Mouse (Mus musculus): ENCODE results near the gene Dkk3. TPM values are rescaled to one million over a fixed set of nuclear protein-coding genes. Genes with fewer than 3 reads are reported as not detected.

Gene Dkk3
- polyA plus RNA-seq, 1 experiment from 2014 or later = 32.0 TPM

- DNase-seq (ENCODE audit: low spot score) (no peak), ATAC-seq (ENCODE audit: low FRiP score) (no peak)
- Histone ChIP-seq H3K27me3 (ENCODE audit: control insufficient read depth, insufficient read depth, low read length) (no peaks in the 10 kb centered on the region), H3K27ac (no peak overlapping the region), H3K4me1 (replicated peaks; ENCODE audit: control insufficient read depth, insufficient read depth, low read length) (no peaks in the 10 kb centered on the region), H3K9me3 (ENCODE audit: control insufficient read depth, low read length) (no peaks in the 10 kb centered on the region), H3K9ac (no peak overlapping the region), H3K4me2 (replicated peaks) (no peak overlapping the region), H3K4me3 (replicated peaks; ENCODE audit: low read length) (no peak overlapping the region), H3K36me3 (replicated peaks; ENCODE audit: control insufficient read depth, insufficient read depth) (no peaks in the 10 kb centered on the region)
- WGBS = 84% methylated on average over 5 of the region's 5 CpGs
Observed at GRCm38 (mm10) chr7:112194286-112194685, 35.4 kb upstream of the Dkk3 start.

DNA sequence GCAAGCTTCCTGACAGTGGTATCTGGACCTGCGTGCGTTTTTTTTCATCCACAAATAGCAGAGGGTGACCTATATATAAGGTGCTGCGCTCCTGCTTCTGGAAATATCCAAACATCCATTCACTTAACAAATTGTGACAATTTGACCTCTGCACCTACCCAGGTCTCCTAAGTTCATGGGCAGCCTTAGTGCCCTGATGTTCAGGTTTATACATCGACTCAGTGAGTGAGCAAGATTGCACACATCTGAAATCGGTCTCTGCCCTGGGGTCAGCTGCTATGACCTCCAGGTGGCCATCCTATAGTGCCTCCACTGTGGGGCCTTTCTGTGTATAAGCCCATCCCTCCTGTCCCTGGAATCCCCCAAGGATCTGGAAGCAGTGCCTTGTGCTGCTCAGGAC lies 33.9 kb upstream of the Dkk3 start:
- 94% methylated on average over 5 of the region's 5 CpGs for WGBS
- Histone ChIP-seq H3K36me3 (replicated peaks; ENCODE audit: control insufficient read depth, insufficient read depth) (no peaks in the 10 kb centered on the region), H3K9ac (no peak overlapping the region), H3K9me3 (ENCODE audit: control insufficient read depth, low read length) (no peaks in the 10 kb centered on the region), H3K4me2 (replicated peaks) (no peak overlapping the region), H3K4me1 (replicated peaks; ENCODE audit: control insufficient read depth, insufficient read depth, low read length) (no peaks in the 10 kb centered on the region), H3K4me3 (replicated peaks; ENCODE audit: low read length) (no peak overlapping the region), H3K27me3 (ENCODE audit: control insufficient read depth, insufficient read depth, low read length) (no peaks in the 10 kb centered on the region), H3K27ac (no peak overlapping the region)
- no peak for ATAC-seq (ENCODE audit: low FRiP score)
- DNase-seq (ENCODE audit: low spot score) = no peak

GRCm38 (mm10) chr7:112192237-112192636 lies 33.4 kb upstream of the Dkk3 start:
- no peaks in the 10 kb centered on the region for H3K4me1 ChIP-seq (replicated peaks; ENCODE audit: control insufficient read depth, insufficient read depth, low read length)
- H3K9me3 ChIP-seq (ENCODE audit: control insufficient read depth, low read length) = no peaks in the 10 kb centered on the region
- no peak overlapping the region for H3K4me3 ChIP-seq (replicated peaks; ENCODE audit: low read length)
- H3K27ac ChIP-seq = no peak overlapping the region
- H3K27me3 ChIP-seq (ENCODE audit: control insufficient read depth, insufficient read depth, low read length) = no peaks in the 10 kb centered on the region
- WGBS = 79% methylated on average over 4 of the region's 4 CpGs
- no peaks in the 10 kb centered on the region for H3K36me3 ChIP-seq (replicated peaks; ENCODE audit: control insufficient read depth, insufficient read depth)
- H3K9ac ChIP-seq = no peak overlapping the region
- ATAC-seq (ENCODE audit: low FRiP score) = no peak
- DNase-seq (ENCODE audit: low spot score) = no peak
- no peak overlapping the region for H3K4me2 ChIP-seq (replicated peaks)

GRCm38 (mm10) chr7:112187536-112188459 lies 28.9 kb upstream of the Dkk3 start:
- Histone ChIP-seq H3K9ac (no peak overlapping the region), H3K27ac (no peak overlapping the region)

DNA sequence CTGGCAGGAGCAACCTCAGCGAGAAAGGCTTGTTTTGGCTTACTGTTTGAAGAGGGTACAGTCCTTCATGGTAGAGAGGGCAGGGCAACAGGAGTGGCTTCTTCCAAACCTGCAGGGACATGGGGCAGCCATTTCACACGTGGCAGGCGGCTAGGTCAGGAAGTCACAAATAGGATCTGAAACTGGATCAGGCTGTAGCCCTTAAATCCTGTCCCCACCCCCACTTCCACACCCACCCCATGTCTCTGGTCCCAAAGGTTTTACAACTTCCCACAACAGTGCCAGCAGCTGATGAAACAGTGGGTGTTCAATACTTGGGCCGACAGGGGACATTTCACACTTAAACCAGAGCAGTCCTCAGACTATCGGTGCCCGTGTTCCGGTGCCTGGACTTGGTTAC lies 28.0 kb upstream of the Dkk3 start:
- no peaks in the 10 kb centered on the region for H3K27me3 ChIP-seq (ENCODE audit: control insufficient read depth, insufficient read depth, low read length)
- H3K36me3 ChIP-seq (replicated peaks; ENCODE audit: control insufficient read depth, insufficient read depth) = no peaks in the 10 kb centered on the region
- no peak overlapping the region for H3K4me3 ChIP-seq (replicated peaks; ENCODE audit: low read length)
- ATAC-seq (ENCODE audit: low FRiP score) (no peak), DNase-seq (ENCODE audit: low spot score) (no peak)
- H3K9ac ChIP-seq = no peak overlapping the region
- 89% methylated on average over 7 of the region's 7 CpGs for WGBS
- H3K9me3 ChIP-seq (ENCODE audit: control insufficient read depth, low read length) = no peaks in the 10 kb centered on the region
- no peak overlapping the region for H3K27ac ChIP-seq
- no peaks in the 10 kb centered on the region for H3K4me1 ChIP-seq (replicated peaks; ENCODE audit: control insufficient read depth, insufficient read depth, low read length)
- H3K4me2 ChIP-seq (replicated peaks) = no peak overlapping the region

More at GRCm38 (mm10) chr7:112187536-112188459, 28.9 kb upstream of the Dkk3 start:
- no peak for ATAC-seq (ENCODE audit: low FRiP score)
- H3K27me3 ChIP-seq (ENCODE audit: control insufficient read depth, insufficient read depth, low read length) = no peaks in the 10 kb centered on the region
- H3K9me3 ChIP-seq (ENCODE audit: control insufficient read depth, low read length) = no peaks in the 10 kb centered on the region
- WGBS = 74% methylated on average over 13 of the region's 13 CpGs
- H3K4me2 ChIP-seq (replicated peaks) = no peak overlapping the region
- DNase-seq (ENCODE audit: low spot score) = no peak
- no peaks in the 10 kb centered on the region for H3K36me3 ChIP-seq (replicated peaks; ENCODE audit: control insufficient read depth, insufficient read depth)
- no peaks in the 10 kb centered on the region for H3K4me1 ChIP-seq (replicated peaks; ENCODE audit: control insufficient read depth, insufficient read depth, low read length)
- H3K4me3 ChIP-seq (replicated peaks; ENCODE audit: low read length) = no peak overlapping the region

GRCm38 (mm10) chr7:112185226-112185745 lies 26.4 kb upstream of the Dkk3 start:
- no peak overlapping the region for H3K4me3 ChIP-seq (replicated peaks; ENCODE audit: low read length)
- no peaks in the 10 kb centered on the region for H3K27me3 ChIP-seq (ENCODE audit: control insufficient read depth, insufficient read depth, low read length)
- H3K36me3 ChIP-seq (replicated peaks; ENCODE audit: control insufficient read depth, insufficient read depth) = no peaks in the 10 kb centered on the region
- 65% methylated on average over 9 of the region's 9 CpGs for WGBS
- no peak overlapping the region for H3K9ac ChIP-seq
- no peak for DNase-seq (ENCODE audit: low spot score)
- no peaks in the 10 kb centered on the region for H3K9me3 ChIP-seq (ENCODE audit: control insufficient read depth, low read length)
- H3K4me2 ChIP-seq (replicated peaks) = no peak overlapping the region
- H3K4me1 ChIP-seq (replicated peaks; ENCODE audit: control insufficient read depth, insufficient read depth, low read length) = 0 out of 2 replicates have a peak, but pooled peaks cover 3% of the 10 kb centered on the region
- no peak for ATAC-seq (ENCODE audit: low FRiP score)
- H3K27ac ChIP-seq = no peak overlapping the region

- no peak for ATAC-seq (ENCODE audit: low FRiP score)
- no peak overlapping the region for H3K9ac ChIP-seq
- 0 out of 2 replicates have a peak, but pooled peaks cover 3% of the 10 kb centered on the region for H3K4me1 ChIP-seq (replicated peaks; ENCODE audit: control insufficient read depth, insufficient read depth, low read length)
- H3K4me2 ChIP-seq (replicated peaks) = no peak overlapping the region
- no peak for DNase-seq (ENCODE audit: low spot score)
- H3K4me3 ChIP-seq (replicated peaks; ENCODE audit: low read length) = no peak overlapping the region
- H3K27ac ChIP-seq = no peak overlapping the region
- no peaks in the 10 kb centered on the region for H3K9me3 ChIP-seq (ENCODE audit: control insufficient read depth, low read length)
- WGBS = 81% methylated on average over 6 of the region's 6 CpGs
- H3K36me3 ChIP-seq (replicated peaks; ENCODE audit: control insufficient read depth, insufficient read depth) = no peaks in the 10 kb centered on the region
- no peaks in the 10 kb centered on the region for H3K27me3 ChIP-seq (ENCODE audit: control insufficient read depth, insufficient read depth, low read length)
Observed at GRCm38 (mm10) chr7:112184519-112185225, 25.8 kb upstream of the Dkk3 start.

DNA sequence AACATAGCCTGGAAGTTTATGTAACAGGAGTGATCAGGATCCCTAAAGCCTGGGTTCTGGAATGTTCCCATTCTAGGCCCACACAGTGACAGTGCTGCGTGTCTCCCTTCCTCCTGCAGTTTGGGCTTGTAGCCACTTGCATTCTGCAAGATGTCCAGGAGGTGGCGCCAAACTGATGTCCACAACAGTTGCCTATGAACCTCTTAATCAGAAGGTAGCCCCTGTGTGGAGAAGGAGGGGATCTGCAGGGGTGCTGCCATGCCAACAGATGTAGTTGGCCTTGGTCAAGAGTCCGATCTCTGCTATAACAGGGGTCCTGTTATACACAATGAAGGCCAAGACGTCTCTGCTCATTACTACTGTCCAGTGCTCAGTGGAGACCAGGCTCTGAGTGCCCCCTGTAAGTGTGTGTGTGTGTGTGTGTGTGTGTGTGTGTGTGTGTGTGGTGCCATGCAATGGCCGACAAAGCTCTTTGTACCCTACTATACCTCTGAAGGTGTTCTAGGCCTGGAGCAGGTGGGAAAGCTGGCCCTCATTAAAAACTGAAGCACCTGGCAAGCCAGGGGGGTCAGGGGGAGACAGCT lies 24.5 kb upstream of the Dkk3 start:
- Histone ChIP-seq H3K4me3 (replicated peaks; ENCODE audit: low read length) (no peak overlapping the region), H3K4me1 (replicated peaks; ENCODE audit: control insufficient read depth, insufficient read depth, low read length) (0 out of 2 replicates have a peak, but pooled peaks cover 3% of the 10 kb centered on the region), H3K36me3 (replicated peaks; ENCODE audit: control insufficient read depth, insufficient read depth) (no peaks in the 10 kb centered on the region), H3K9me3 (ENCODE audit: control insufficient read depth, low read length) (no peaks in the 10 kb centered on the region), H3K27ac (no peak overlapping the region), H3K4me2 (replicated peaks) (no peak overlapping the region), H3K9ac (no peak overlapping the region), H3K27me3 (ENCODE audit: control insufficient read depth, insufficient read depth, low read length) (no peaks in the 10 kb centered on the region)
- DNase-seq (ENCODE audit: low spot score) (peak; percentile 90), ATAC-seq (ENCODE audit: low FRiP score) (peak; percentile 42; the same call in 1 of the 2 replicates)
- WGBS = 46% methylated on average over 5 of the region's 5 CpGs

DNA sequence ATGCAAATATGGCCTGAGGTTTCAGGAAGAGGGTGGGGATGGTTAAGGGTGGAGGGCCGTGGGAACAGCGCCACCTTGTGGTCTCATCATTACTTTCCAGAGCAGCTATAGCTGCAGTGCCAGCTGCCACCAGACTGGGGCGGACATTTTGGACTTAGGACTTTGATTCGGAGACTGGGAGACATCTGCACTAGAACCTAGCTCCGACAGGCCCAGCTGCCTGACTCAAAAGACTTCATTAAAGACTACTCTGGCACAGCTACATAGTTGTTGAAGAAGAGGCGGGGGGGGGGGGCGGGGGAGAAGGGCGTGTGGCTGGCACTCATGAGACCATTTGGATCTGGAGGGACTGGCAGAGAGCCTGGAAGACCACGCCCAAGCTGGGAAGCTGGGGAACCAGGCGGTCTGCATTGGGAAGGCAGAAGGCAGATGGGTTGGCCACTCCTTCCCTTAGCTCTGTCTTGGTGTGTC lies 21.4 kb upstream of the Dkk3 start:
- DNase-seq (ENCODE audit: low spot score) = peak; percentile 83
- Histone ChIP-seq H3K4me2 (replicated peaks) (0 out of 2 replicates have a peak overlapping the region, but pooled peaks have one; percentile 16), H3K4me1 (replicated peaks; ENCODE audit: control insufficient read depth, insufficient read depth, low read length) (0 out of 2 replicates have a peak, but pooled peaks cover 3% of the 10 kb centered on the region), H3K27ac (no peak overlapping the region), H3K9ac (no peak overlapping the region), H3K9me3 (ENCODE audit: control insufficient read depth, low read length) (no peaks in the 10 kb centered on the region), H3K27me3 (ENCODE audit: control insufficient read depth, insufficient read depth, low read length) (no peaks in the 10 kb centered on the region), H3K36me3 (replicated peaks; ENCODE audit: control insufficient read depth, insufficient read depth) (no peaks in the 10 kb centered on the region), H3K4me3 (replicated peaks; ENCODE audit: low read length) (no peak overlapping the region)
- 13% methylated on average over 7 of the region's 10 CpGs for WGBS
- peak; percentile 74 for ATAC-seq (ENCODE audit: low FRiP score)
